Mouse (Mus musculus): Measurements from ENCODE around the gene Pkig. TPM values are rescaled to one million over a fixed set of nuclear protein-coding genes. Genes with fewer than 3 reads are reported as not detected.
"Not testable (repeated sequence)": the region's sequence is repeated elsewhere in the genome, so short reads cannot be mapped to it uniquely, and the experiment has no call there.

The Pkig gene
- polyA plus RNA-seq, 1 experiment, result 138 TPM

DNA sequence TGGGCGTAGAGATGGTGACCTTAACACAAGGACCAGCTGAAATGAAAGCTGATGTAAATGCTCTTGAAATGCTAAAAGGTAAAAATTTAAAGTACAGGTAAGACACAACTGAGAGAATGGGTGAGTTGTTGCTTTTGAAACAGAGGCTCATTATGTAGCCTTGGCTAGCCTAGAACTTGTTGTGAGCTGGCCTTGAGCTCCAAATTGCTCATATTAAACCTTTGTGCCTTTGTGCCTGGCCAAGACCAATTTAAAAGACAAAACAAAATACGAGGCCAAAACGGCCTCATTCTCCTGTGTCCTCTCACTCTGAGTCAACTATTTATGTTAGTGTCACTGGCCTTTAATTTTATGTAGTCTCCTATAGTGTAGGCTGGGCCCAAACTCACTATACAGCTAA lies 28.7 kb downstream of the Pkig start:
- Histone ChIP-seq H3K4me3 (ENCODE audit: extremely low read depth, insufficient read depth, insufficient read length) (no peak overlapping the region), H3K27ac (ENCODE audit: insufficient read depth, low read length) (peak overlapping the region; percentile 13; the same call in 1 of the 2 replicates), H3K36me3 (ENCODE audit: control insufficient read depth, insufficient read depth, low read length) (no peaks in the 10 kb centered on the region), H3K4me1 (ENCODE audit: control insufficient read depth, insufficient read depth, insufficient read length) (peaks cover 12% of the 10 kb centered on the region; the same call in 1 of the 2 replicates), H3K27me3 (ENCODE audit: control insufficient read depth, insufficient read depth, low read length) (no peaks in the 10 kb centered on the region)
- TF ChIP-seq CTCF (IDR thresholded peaks at IDR 0.05; ENCODE audit: extremely low read depth, insufficient read depth, insufficient read length, insufficient replicate concordance) (no peak), POLR2A (IDR thresholded peaks at IDR 0.05; ENCODE audit: low read depth, low read length) (no peak)
- 91% methylated on average over 3 of the region's 3 CpGs for WGBS
- DNase-seq (ENCODE audit: low read depth in 1 of 2, low spot score in 2 of 2), result no peak

DNA sequence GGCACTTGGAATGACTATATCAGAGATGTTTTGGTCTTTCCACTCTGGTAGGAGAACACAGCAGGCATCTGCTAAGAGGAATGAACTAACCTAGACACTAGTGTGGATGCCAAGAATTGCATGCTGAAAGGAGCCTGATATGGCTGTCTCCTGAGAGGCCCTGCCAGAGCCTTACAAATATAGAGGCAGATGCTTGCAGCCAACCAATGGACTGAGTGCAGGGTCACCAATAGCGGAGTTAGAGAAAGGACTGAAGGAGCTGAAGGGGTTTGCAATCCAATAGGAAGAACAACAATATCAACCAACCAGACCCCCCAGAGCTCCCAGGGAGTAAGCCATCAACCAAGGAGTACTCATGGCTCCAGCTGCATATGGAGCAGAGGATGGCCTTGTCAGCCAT lies 30.2 kb downstream of the Pkig start:
- DNase-seq (ENCODE audit: low read depth in 1 of 2, low spot score in 2 of 2); H3K27me3 ChIP-seq (ENCODE audit: control insufficient read depth, insufficient read depth, low read length); H3K27ac ChIP-seq (ENCODE audit: insufficient read depth, low read length); H3K4me3 ChIP-seq (ENCODE audit: extremely low read depth, insufficient read depth, insufficient read length); H3K36me3 ChIP-seq (ENCODE audit: control insufficient read depth, insufficient read depth, low read length): not testable (repeated sequence)
- H3K4me1 ChIP-seq (ENCODE audit: control insufficient read depth, insufficient read depth, insufficient read length), result peaks cover 12% of the 10 kb centered on the region; the same call in 1 of the 2 replicates
- 100% methylated on average over 1 of the region's 1 CpGs for WGBS

DNA sequence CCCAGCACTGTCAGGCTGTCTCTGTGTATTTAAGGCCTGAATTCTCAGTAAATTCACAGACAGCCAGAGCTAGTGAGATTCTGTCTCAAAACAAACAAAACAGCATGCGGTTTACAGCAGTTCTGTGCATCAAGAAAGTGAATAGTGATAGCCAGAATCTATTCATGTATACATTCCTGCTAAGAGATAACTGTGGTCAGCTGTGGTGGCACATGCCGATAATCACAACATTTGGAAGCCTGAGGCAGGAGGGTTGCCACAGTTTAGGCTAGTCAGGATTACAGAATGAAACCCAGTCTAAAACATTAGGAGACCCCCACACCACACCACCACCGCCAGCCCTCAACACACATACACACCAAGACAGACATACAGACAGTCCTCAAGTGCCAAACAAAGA lies 31.6 kb downstream of the Pkig start:
- H3K4me1 ChIP-seq (ENCODE audit: control insufficient read depth, insufficient read depth, insufficient read length), result peaks cover 12% of the 10 kb centered on the region; the same call in 1 of the 2 replicates
- 83% methylated on average over 3 of the region's 3 CpGs for WGBS
- H3K4me3 ChIP-seq (ENCODE audit: extremely low read depth, insufficient read depth, insufficient read length), result no peak overlapping the region
- H3K27ac ChIP-seq (ENCODE audit: insufficient read depth, low read length), result no peak overlapping the region
- H3K36me3 ChIP-seq (ENCODE audit: control insufficient read depth, insufficient read depth, low read length), result no peaks in the 10 kb centered on the region
- no peak for TF ChIP-seq CTCF (IDR thresholded peaks at IDR 0.05; ENCODE audit: extremely low read depth, insufficient read depth, insufficient read length, insufficient replicate concordance)
- no peak for TF ChIP-seq POLR2A (IDR thresholded peaks at IDR 0.05; ENCODE audit: low read depth, low read length)
- no peak for DNase-seq (ENCODE audit: low read depth in 1 of 2, low spot score in 2 of 2)
- H3K27me3 ChIP-seq (ENCODE audit: control insufficient read depth, insufficient read depth, low read length), result no peaks in the 10 kb centered on the region

GRCm38 (mm10) chr2:163690409-163691304 lies 32.5 kb downstream of the Pkig start:
- H3K4me1 ChIP-seq (ENCODE audit: control insufficient read depth, insufficient read depth, insufficient read length), result peaks cover 7% of the 10 kb centered on the region; the same call in 1 of the 2 replicates
- no peaks in the 10 kb centered on the region for H3K27me3 ChIP-seq (ENCODE audit: control insufficient read depth, insufficient read depth, low read length)
- TF ChIP-seq CTCF (IDR thresholded peaks at IDR 0.05; ENCODE audit: extremely low read depth, insufficient read depth, insufficient read length, insufficient replicate concordance), result no peak
- H3K36me3 ChIP-seq (ENCODE audit: control insufficient read depth, insufficient read depth, low read length), result no peaks in the 10 kb centered on the region
- DNase-seq (ENCODE audit: low read depth in 1 of 2, low spot score in 2 of 2), result no peak
- 94% methylated on average over 8 of the region's 8 CpGs for WGBS
- H3K27ac ChIP-seq (ENCODE audit: insufficient read depth, low read length), result 0 out of 2 replicates have a peak overlapping the region, but pooled peaks have one; percentile 18
- H3K4me3 ChIP-seq (ENCODE audit: extremely low read depth, insufficient read depth, insufficient read length), result no peak overlapping the region

DNA sequence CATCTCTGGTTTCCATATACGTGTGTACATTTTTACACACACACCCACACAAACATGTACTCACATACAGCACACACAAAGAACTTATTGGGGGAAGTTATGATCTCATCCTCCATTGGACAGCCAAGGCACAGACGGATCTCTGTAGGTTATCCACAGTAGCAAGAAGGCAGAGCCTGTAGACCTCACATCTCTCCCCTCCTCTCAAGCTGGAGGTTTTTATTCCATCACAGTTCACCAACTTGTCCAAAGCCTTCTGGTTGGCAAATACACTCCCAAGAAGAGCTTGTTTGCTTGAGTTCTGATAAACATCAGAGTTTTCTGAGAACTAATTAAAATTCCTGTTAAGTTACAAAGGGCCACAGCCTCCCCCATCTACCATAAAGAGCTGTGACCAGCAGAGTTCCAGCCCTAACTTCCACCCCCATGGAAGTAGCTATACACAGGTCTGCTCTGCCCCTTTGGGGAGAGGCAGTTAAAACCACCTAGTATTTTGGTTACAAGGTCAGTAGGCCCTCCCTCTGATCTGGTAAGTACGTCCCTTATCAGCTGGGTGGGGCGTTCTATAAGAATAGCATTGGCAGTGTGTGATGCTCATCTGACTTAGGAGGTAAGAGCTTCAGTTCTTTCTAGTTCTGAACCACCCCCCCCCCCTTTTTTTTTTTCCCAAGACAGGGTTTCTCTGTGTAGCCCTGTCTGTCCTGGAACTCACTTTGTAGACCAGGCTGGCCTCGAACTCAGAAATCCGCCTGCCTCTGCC lies 33.8 kb downstream of the Pkig start:
- WGBS, result 75% methylated on average over 6 of the region's 6 CpGs
- Histone ChIP-seq H3K27me3 (ENCODE audit: control insufficient read depth, insufficient read depth, low read length) (no peaks in the 10 kb centered on the region), H3K27ac (ENCODE audit: insufficient read depth, low read length) (no peak overlapping the region), H3K4me3 (ENCODE audit: extremely low read depth, insufficient read depth, insufficient read length) (no peak overlapping the region), H3K4me1 (ENCODE audit: control insufficient read depth, insufficient read depth, insufficient read length) (peaks cover 5% of the 10 kb centered on the region; the same call in 1 of the 2 replicates), H3K36me3 (ENCODE audit: control insufficient read depth, insufficient read depth, low read length) (no peaks in the 10 kb centered on the region)
- TF ChIP-seq CTCF (IDR thresholded peaks at IDR 0.05; ENCODE audit: extremely low read depth, insufficient read depth, insufficient read length, insufficient replicate concordance) (no peak), POLR2A (IDR thresholded peaks at IDR 0.05; ENCODE audit: low read depth, low read length) (no peak)
- DNase-seq (ENCODE audit: low read depth in 1 of 2, low spot score in 2 of 2), result no peak

GRCm38 (mm10) chr2:163692873-163693612 lies 34.9 kb downstream of the Pkig start:
- Histone ChIP-seq H3K4me3 (ENCODE audit: extremely low read depth, insufficient read depth, insufficient read length) (no peak overlapping the region), H3K36me3 (ENCODE audit: control insufficient read depth, insufficient read depth, low read length) (no peaks in the 10 kb centered on the region), H3K27ac (ENCODE audit: insufficient read depth, low read length) (peak overlapping the region; percentile 44), H3K4me1 (ENCODE audit: control insufficient read depth, insufficient read depth, insufficient read length) (peaks cover 11% of the 10 kb centered on the region; the same call in 1 of the 2 replicates), H3K27me3 (ENCODE audit: control insufficient read depth, insufficient read depth, low read length) (no peaks in the 10 kb centered on the region)
- DNase-seq (ENCODE audit: low read depth in 1 of 2, low spot score in 2 of 2), result no peak
- TF ChIP-seq POLR2A (IDR thresholded peaks at IDR 0.05; ENCODE audit: low read depth, low read length) (no peak), CTCF (IDR thresholded peaks at IDR 0.05; ENCODE audit: extremely low read depth, insufficient read depth, insufficient read length, insufficient replicate concordance) (no peak)
- WGBS, result 76% methylated on average over 3 of the region's 3 CpGs
